Mouse (Mus musculus): ENCODE measurements around the gene Npat.

Npat gene

DNA sequence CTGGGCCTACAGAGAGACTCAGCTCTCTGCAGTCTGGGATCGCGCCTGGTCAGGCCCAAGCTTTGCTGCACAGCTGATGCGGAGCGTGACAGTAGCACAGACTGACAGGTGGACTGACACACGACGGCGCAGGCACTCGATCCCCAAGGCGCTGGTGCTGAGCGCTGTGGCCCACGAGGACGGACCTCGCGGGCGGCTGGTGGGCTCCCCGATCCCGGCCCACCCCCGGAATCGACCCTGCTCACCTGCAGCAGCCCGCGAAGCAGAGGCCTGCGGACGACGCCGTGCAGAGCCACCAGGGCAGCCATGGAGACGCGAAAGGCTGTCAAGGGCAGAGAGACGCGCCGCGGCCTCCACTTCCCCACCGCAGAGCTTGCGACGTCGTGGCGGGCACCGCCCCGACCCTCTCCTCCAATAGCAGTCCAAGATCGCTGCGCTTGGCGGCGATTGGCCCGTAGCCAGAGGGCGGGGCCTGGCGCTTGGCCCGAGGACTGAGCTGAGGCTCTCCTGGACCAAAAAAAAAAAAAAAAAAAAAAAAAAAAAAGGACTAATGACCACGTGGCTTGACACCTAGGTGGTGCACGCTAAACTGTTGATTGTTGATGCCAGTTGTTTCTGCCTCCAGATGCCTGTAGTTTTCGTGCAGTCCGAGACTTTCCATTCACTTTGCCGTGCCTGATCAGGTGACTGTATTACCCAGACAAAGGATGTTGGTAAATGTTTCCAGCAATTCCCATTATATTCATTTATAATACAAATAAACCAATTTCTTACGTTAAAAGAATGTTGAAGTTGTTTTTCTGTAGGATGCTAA is 73.3 kb downstream of the Npat start, which contains the start of gene Acat1:
Gene Acat1, minus strand, starts transcription at position 415 of the 814 bp plus-strand sequence.
- peak; percentile 87 to 94 for DNase-seq (ENCODE audit: low spot score in 2 of 2)

DNA sequence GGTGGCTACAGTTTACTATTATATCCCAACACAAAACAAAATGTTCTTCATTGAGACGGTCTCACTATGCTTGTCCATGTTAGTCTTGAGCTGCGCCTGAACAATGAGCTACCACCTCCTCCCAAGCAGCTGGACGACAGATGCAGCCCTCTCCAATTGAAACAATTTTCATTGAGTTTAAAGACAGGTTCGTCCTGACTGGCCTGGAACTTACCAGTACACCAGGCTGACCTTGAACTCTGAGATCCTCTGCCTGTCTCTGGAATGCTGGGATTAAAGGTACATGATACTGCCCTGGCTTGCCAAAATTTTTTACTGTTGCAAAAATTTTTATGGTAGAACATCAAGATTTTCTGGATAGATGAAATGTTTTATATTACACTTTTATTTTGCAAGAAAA is 77.4 kb downstream of the Npat start:
- no peak for DNase-seq (ENCODE audit: low spot score in 2 of 2)

DNA sequence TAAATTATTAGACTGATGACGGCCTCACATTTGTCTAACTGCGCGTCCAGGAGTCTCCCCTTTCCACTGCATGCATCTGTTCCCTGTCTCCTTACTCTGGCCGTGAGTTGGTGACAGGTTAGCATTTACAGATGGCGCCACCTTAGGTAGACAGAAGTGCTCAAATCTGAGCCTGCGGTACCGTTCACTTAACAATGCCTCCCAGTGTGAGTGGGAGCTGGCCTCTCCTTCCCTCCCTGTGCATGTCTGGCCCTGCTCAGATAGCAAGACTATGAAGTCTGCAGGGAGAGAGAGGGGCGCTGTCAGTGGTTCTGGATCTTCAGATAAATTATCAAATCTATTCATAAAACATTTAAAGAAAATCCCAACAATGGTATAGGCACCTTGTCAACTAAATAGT is 78.4 kb downstream of the Npat start:
- no peak for DNase-seq (ENCODE audit: low spot score in 2 of 2)

All from spleen, postnatal 10 days (tissue).